Mouse (Mus musculus) heart, adult 11 months (tissue): ENCODE measurements around the gene Zmym6.

Experiments used
- DNase-seq: peaks from one replicate; pipeline ENCODE4 v3.0.0; 2022

Gene Zmym6

GRCm38 (mm10) chr4:127125834-127126463, 48.8 kb downstream of the Zmym6 start:
- peak; percentile 99 for DNase-seq

- DNase-seq, result peak; percentile 41
These were observed 57.5 kb downstream of the Zmym6 start for GRCm38 (mm10) chr4:127134687-127135086.

- peak; percentile 34 for DNase-seq
These were observed 60.4 kb downstream of the Zmym6 start for GRCm38 (mm10) chr4:127137591-127137990.

GRCm38 (mm10) chr4:127138486-127138885, 61.3 kb downstream of the Zmym6 start:
- peak; percentile 61 for DNase-seq

- peak; percentile 56 for DNase-seq
These were observed 72.8 kb downstream of the Zmym6 start for GRCm38 (mm10) chr4:127150031-127150430.

- DNase-seq, result peak; percentile 76
These were observed 76.2 kb downstream of the Zmym6 start for GRCm38 (mm10) chr4:127153345-127153744.

GRCm38 (mm10) chr4:127155757-127156156, 78.6 kb downstream of the Zmym6 start:
- DNase-seq, result peak; percentile 52

GRCm38 (mm10) chr4:127157746-127158145, 80.6 kb downstream of the Zmym6 start:
- peak; percentile 18 for DNase-seq

GRCm38 (mm10) chr4:127163926-127164325, 86.7 kb downstream of the Zmym6 start:
- DNase-seq, result peak; percentile 66

GRCm38 (mm10) chr4:127167096-127167495, 89.9 kb downstream of the Zmym6 start:
- DNase-seq, result peak; percentile 64

GRCm38 (mm10) chr4:127167731-127168130, 90.5 kb downstream of the Zmym6 start:
- DNase-seq, result peak; percentile 60

GRCm38 (mm10) chr4:127168211-127168913, 91.2 kb downstream of the Zmym6 start:
- peak; percentile 92 for DNase-seq

- DNase-seq, result peak; percentile 89
These were observed 91.7 kb downstream of the Zmym6 start, which contains the start of gene Dlgap3 for GRCm38 (mm10) chr4:127168914-127169345. Gene Dlgap3 (plus strand): TSS chr4:127169204.

- DNase-seq, result peak; percentile 86
These were observed 92.4 kb downstream of the Zmym6 start for GRCm38 (mm10) chr4:127169346-127170221.

- no peak for DNase-seq
These were observed 93.7 kb downstream of the Zmym6 start for GRCm38 (mm10) chr4:127170866-127171265.

- DNase-seq, result no peak
These were observed 94.2 kb downstream of the Zmym6 start for GRCm38 (mm10) chr4:127171341-127171905.

GRCm38 (mm10) chr4:127172119-127172518, 94.9 kb downstream of the Zmym6 start:
- no peak for DNase-seq

GRCm38 (mm10) chr4:127172614-127173013, 95.4 kb downstream of the Zmym6 start:
- DNase-seq, result no peak

- DNase-seq, result no peak
These were observed 96.3 kb downstream of the Zmym6 start for GRCm38 (mm10) chr4:127173461-127173860.
